Mouse (Mus musculus): ENCODE measurements around the gene Ago4. TPM values are rescaled to one million over a fixed set of nuclear protein-coding genes. Genes with fewer than 3 reads are reported as not detected.
"Not testable (repeated sequence)": the region's sequence is repeated elsewhere in the genome, so short reads cannot be mapped to it uniquely, and the experiment has no call there.

The Ago4 gene
- polyA plus RNA-seq, 1 experiment from 2014 or later, result 1.4 TPM

DNA sequence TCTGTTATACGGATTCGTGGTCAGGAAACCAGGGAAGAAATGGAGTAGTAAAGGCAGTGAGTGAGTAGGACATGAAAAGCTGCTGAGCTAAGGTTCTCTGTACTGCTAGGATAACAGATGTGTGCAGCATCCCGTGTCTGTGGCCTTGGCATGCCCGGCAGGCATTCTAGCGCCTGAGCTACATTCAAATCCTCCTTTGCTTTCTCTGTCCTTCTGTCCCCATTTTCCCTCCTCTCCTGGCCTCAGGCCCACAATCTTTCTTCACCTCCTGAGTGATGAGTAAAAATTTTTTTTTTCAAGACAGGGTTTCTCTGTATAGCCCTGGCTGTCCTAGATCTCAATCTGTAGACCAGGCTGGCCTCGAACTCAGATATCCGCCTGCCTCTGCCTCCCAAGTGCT lies 18.9 kb upstream of the Ago4 start:
- 71% methylated on average over 7 of the region's 7 CpGs for WGBS

DNA sequence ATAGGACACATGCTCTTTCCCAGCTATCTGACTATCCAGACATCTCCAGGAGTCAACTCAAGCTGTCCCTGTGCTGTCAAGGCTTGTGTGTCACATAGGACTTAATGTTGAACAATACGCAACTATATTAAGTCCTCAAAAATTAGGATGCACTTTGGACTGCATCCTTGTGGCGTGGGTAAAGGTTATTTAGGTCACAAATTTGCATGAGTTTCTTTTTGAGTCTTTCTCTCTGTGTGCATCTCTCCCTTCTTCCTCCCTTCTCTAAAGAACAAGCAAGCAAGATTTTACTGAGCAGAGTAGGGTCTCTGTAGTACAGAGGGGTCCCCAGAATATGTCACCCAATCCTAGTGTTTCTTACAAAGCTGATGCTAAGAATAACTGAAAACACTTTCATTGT lies 12.9 kb upstream of the Ago4 start:
- Histone ChIP-seq H3K4me1 (replicated peaks) (0 out of 2 replicates have a peak, but pooled peaks cover 7% of the 10 kb centered on the region), H3K36me3 (no peaks in the 10 kb centered on the region), H3K9ac (no peak overlapping the region), H3K4me3 (no peak overlapping the region), H3K9me3 (replicated peaks) (0 out of 2 replicates have a peak, but pooled peaks cover 3% of the 10 kb centered on the region), H3K27ac (ENCODE audit: poor library complexity, severe bottlenecking) (no peak overlapping the region), H3K4me2 (no peak overlapping the region), H3K27me3 (replicated peaks) (no peaks in the 10 kb centered on the region)
- ATAC-seq (ENCODE audit: insufficient number of reproducible peaks, low FRiP score), result no peak
- 79% methylated on average over 2 of the region's 2 CpGs for WGBS

More for the DNA sequence above, 18.9 kb upstream of the Ago4 start:
- no peak overlapping the region for H3K4me3 ChIP-seq
- peaks cover 7% of the 10 kb centered on the region for H3K4me1 ChIP-seq (replicated peaks)
- H3K36me3 ChIP-seq, result no peaks in the 10 kb centered on the region
- H3K4me2 ChIP-seq, result no peak overlapping the region
- ATAC-seq (ENCODE audit: insufficient number of reproducible peaks, low FRiP score), result no peak
- no peaks in the 10 kb centered on the region for H3K27me3 ChIP-seq (replicated peaks)
- H3K9me3 ChIP-seq (replicated peaks), result 0 out of 2 replicates have a peak, but pooled peaks cover 3% of the 10 kb centered on the region
- H3K27ac ChIP-seq (ENCODE audit: poor library complexity, severe bottlenecking), result no peak overlapping the region
- H3K9ac ChIP-seq, result no peak overlapping the region

DNA sequence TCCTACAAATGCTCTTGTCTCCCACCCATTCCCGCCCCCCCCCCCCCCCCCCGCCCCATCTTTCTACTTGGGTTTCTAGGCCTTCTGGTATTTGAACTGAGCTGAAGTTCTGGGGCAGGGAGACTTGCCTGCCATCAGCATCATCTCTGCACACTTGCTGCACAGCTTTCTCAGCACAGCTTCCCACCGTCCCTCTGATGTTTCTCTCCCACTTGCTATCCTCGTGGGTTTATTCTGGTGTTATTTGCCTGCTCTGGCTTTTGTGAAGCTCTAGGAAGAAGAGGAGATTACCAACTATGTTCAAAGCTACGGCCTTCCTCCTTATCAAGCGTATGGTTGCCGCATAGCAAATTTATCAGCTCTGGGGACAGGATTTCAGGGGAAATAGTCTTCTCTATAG lies 12.4 kb upstream of the Ago4 start:
- 0 out of 2 replicates have a peak, but pooled peaks cover 7% of the 10 kb centered on the region for H3K4me1 ChIP-seq (replicated peaks)
- no peak for ATAC-seq (ENCODE audit: insufficient number of reproducible peaks, low FRiP score)
- no peaks in the 10 kb centered on the region for H3K27me3 ChIP-seq (replicated peaks)
- H3K9ac ChIP-seq, result no peak overlapping the region
- H3K27ac ChIP-seq (ENCODE audit: poor library complexity, severe bottlenecking), result no peak overlapping the region
- 54% methylated on average over 6 of the region's 7 CpGs for WGBS
- 0 out of 2 replicates have a peak, but pooled peaks cover 3% of the 10 kb centered on the region for H3K9me3 ChIP-seq (replicated peaks)
- no peaks in the 10 kb centered on the region for H3K36me3 ChIP-seq
- H3K4me2 ChIP-seq, result no peak overlapping the region
- no peak overlapping the region for H3K4me3 ChIP-seq

DNA sequence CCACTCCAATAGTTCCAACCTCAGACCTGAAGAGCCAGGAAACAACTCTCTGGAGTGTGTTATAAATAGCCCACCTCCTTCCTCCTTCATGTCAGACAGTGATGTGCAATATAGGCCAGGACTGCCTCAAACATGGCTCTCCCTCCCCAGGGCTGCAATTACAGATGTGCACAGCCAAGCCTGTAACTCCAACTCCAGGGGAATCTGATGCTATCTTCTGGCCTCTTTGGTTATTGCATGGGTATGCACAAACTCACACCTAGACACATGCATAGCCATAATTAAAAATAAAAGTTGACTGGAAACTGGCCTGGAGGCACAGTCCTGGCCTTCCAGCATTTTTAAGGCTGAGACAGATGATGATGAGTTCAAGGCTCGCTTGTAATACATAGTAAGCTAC lies 11.7 kb upstream of the Ago4 start:
- H3K9me3 ChIP-seq (replicated peaks), result 0 out of 2 replicates have a peak, but pooled peaks cover 3% of the 10 kb centered on the region
- ATAC-seq (ENCODE audit: insufficient number of reproducible peaks, low FRiP score), result no peak
- H3K9ac ChIP-seq, result no peak overlapping the region
- WGBS, result 70% methylated on average over 1 of the region's 1 CpGs
- H3K4me3 ChIP-seq, result no peak overlapping the region
- 0 out of 2 replicates have a peak, but pooled peaks cover 7% of the 10 kb centered on the region for H3K4me1 ChIP-seq (replicated peaks)
- H3K27me3 ChIP-seq (replicated peaks), result no peaks in the 10 kb centered on the region
- H3K36me3 ChIP-seq, result no peaks in the 10 kb centered on the region
- no peak overlapping the region for H3K27ac ChIP-seq (ENCODE audit: poor library complexity, severe bottlenecking)
- H3K4me2 ChIP-seq, result no peak overlapping the region

DNA sequence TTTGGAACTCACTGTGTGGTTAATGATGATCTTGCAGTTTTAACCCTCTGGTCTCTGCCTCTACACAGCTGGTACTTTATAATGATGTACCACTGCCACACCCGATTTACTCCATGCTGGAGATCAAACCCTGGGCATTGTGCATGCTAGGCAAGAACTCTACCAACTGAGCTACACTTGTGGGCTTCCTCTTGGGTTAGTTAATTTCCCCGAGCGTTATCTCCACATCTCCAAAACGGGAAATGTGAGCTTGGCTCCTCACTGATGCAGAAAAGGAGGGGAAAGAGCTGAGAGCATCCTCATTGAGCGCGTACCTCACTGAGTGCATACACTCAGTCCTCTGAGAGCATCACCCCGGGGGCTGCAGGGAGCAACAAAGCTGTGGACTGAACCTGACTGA lies 9.6 kb upstream of the Ago4 start:
- Histone ChIP-seq H3K4me2 (no peak overlapping the region), H3K36me3 (no peaks in the 10 kb centered on the region), H3K9ac (no peak overlapping the region), H3K4me3 (no peak overlapping the region), H3K9me3 (replicated peaks) (no peaks in the 10 kb centered on the region), H3K4me1 (replicated peaks) (0 out of 2 replicates have a peak, but pooled peaks cover 7% of the 10 kb centered on the region), H3K27ac (ENCODE audit: poor library complexity, severe bottlenecking) (no peak overlapping the region), H3K27me3 (replicated peaks) (no peaks in the 10 kb centered on the region)
- 59% methylated on average over 7 of the region's 7 CpGs for WGBS
- no peak for ATAC-seq (ENCODE audit: insufficient number of reproducible peaks, low FRiP score)

DNA sequence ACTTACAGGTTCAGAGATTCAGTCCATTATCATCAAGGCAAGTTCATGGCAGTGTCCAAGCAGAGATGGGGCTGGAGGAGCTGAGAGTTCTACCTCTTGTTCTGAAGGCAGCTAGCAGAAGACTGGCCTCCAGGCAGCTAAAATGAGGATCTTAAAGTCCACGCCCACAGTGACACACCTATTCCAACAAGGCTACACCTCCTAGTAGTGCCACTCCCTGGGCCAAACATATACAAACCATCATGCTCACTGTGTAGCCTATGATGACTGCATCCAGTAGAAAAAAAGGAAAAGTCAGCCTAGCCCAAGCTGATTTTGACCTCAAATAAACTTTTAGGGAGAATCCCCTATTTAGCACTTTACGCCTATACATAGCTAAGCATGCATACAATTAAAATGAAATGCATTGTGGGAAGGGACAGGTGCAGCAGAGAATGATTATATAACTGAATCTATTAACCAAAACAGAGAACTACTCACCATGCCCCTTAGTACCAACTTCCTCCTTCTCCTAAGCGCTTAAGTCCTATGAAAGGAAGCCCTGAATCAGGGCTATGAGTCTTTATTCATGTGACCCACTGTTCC lies 7.3 kb upstream of the Ago4 start:
- no peak overlapping the region for H3K9ac ChIP-seq
- no peak overlapping the region for H3K27ac ChIP-seq (ENCODE audit: poor library complexity, severe bottlenecking)
- H3K4me3 ChIP-seq, result no peak overlapping the region
- no peak overlapping the region for H3K4me2 ChIP-seq
- 65% methylated on average over 3 of the region's 3 CpGs for WGBS
- no peaks in the 10 kb centered on the region for H3K36me3 ChIP-seq
- no peaks in the 10 kb centered on the region for H3K27me3 ChIP-seq (replicated peaks)
- no peaks in the 10 kb centered on the region for H3K9me3 ChIP-seq (replicated peaks)
- ATAC-seq (ENCODE audit: insufficient number of reproducible peaks, low FRiP score), result no peak
- 0 out of 2 replicates have a peak, but pooled peaks cover 7% of the 10 kb centered on the region for H3K4me1 ChIP-seq (replicated peaks)

DNA sequence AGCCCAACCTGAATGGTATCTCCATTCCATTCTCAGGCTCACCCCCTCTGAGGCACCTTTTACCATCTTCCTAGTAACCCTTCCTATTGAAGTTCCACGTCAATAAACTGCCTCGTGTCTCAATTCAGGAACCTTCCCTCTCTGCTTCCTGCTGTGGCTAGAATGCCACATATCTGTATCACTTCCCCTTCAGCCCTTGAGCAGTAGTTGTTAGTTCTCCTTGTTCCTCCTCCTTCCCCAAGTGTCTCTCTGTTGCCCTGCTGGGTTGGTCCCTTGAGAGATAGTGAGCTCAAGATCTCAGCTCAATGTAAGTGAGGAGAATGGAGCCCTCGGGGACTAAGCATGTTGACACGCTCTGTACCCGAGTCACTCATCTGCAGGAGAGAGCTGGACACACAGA lies 3.6 kb upstream of the Ago4 start:
- ATAC-seq (ENCODE audit: insufficient number of reproducible peaks, low FRiP score), result no peak
- H3K36me3 ChIP-seq, result no peaks in the 10 kb centered on the region
- no peak overlapping the region for H3K27ac ChIP-seq (ENCODE audit: poor library complexity, severe bottlenecking)
- peaks cover 5% of the 10 kb centered on the region for H3K4me1 ChIP-seq (replicated peaks)
- H3K9me3 ChIP-seq (replicated peaks), result no peaks in the 10 kb centered on the region
- H3K27me3 ChIP-seq (replicated peaks), result peaks cover 5% of the 10 kb centered on the region; the same call in 1 of the 2 replicates
- H3K4me2 ChIP-seq, result no peak overlapping the region
- H3K4me3 ChIP-seq, result no peak overlapping the region
- H3K9ac ChIP-seq, result no peak overlapping the region
- 61% methylated on average over 5 of the region's 5 CpGs for WGBS

DNA sequence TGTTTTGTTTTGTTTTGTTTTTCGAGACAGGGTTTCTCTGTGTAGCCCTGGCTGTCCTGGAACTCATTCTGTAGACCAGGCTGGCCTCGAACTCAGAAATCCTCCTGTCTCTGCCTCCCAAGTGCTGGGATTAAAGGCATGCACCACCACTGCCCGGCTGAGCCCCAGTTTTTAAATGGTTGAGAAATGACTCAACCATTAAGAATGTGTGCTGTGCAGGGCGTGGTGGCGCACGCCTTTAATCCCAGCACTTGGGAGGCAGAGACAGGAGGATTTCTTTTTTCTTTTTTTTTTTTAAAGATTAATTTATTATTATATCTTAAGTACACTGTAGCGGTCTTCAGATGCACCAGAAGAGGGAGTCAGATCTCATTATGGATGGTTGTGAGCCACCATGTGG lies 2.4 kb upstream of the Ago4 start:
- H3K27ac ChIP-seq (ENCODE audit: poor library complexity, severe bottlenecking); H3K4me2 ChIP-seq; H3K4me3 ChIP-seq; H3K4me1 ChIP-seq (replicated peaks); ATAC-seq (ENCODE audit: insufficient number of reproducible peaks, low FRiP score); H3K36me3 ChIP-seq; H3K27me3 ChIP-seq (replicated peaks); H3K9ac ChIP-seq; H3K9me3 ChIP-seq (replicated peaks): not testable (repeated sequence)
- 79% methylated on average over 7 of the region's 7 CpGs for WGBS

DNA sequence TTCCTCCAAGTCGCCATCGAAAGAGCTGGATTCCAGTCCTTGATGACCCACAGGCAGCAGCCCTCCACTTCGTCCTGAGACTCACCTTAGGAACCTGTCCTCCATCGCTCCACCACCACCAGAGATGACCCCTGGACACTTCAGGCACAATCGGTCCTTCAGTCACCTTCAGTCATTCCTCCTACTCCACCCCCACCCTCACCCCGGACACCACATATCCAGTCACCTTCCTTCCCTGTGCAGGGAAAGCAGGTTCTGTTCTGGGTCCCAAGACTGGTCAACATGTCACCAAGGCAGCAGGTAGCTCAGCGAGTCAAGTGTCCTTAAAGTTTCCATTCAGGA lies 428 bp upstream of the Ago4 start:
- no peaks in the 10 kb centered on the region for H3K36me3 ChIP-seq
- 11% methylated on average over 7 of the region's 7 CpGs for WGBS
- H3K4me2 ChIP-seq, result peak overlapping the region; percentile 95
- no peak; the same call in 1 of the 2 replicates for ATAC-seq (ENCODE audit: insufficient number of reproducible peaks, low FRiP score)
- H3K9ac ChIP-seq, result peak overlapping the region; percentile 85
- H3K4me1 ChIP-seq (replicated peaks), result peaks cover 5% of the 10 kb centered on the region
- H3K27me3 ChIP-seq (replicated peaks), result peaks cover 5% of the 10 kb centered on the region; the same call in 1 of the 2 replicates
- peak overlapping the region; percentile 81 for H3K4me3 ChIP-seq
- H3K9me3 ChIP-seq (replicated peaks), result no peaks in the 10 kb centered on the region
- H3K27ac ChIP-seq (ENCODE audit: poor library complexity, severe bottlenecking), result no peak overlapping the region

DNA sequence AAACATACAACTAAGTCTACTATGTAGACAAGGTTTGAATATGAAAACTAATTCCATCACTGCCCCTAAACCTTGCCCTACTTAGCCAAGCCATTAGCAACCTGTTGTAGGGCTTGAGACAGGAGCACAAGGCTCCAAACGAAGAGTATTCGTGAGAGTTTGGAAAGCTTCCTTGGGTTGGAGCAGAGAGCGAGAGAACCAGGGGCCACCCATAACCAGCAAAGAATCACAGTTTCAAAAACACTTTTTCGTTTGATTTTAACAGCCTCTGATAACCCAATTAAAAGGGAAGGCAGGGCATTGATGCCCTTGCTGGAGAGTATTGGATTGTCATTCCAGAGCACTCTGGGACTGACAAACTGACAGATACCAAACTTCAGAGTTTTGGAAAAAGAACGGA lies 980 bp downstream of the Ago4 start:
- no peak for ATAC-seq (ENCODE audit: insufficient number of reproducible peaks, low FRiP score)

DNA sequence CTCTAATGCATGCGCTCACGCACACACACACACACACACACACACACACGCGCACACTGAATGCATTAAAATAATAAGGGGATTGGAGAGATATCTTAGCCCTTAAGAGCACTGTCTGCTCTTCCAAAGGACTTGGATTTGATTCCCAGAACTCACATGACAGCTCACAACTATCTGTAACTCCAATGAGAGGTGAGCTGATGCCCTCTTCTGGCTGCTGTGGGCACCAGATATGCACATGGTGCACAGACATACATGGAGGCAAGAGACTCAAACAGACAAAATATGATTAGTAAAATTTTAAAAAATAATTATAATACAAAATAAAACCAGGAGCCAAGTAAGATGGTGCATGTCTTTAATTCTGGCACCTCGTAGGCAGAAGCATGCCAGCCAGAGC lies 6.4 kb downstream of the Ago4 start:
- H3K4me1 ChIP-seq (replicated peaks), result no peaks in the 10 kb centered on the region
- no peak overlapping the region for H3K9ac ChIP-seq
- no peaks in the 10 kb centered on the region for H3K9me3 ChIP-seq (replicated peaks)
- H3K4me3 ChIP-seq, result no peak overlapping the region
- H3K36me3 ChIP-seq, result no peaks in the 10 kb centered on the region
- H3K27ac ChIP-seq (ENCODE audit: poor library complexity, severe bottlenecking), result no peak overlapping the region
- WGBS, result 86% methylated on average over 5 of the region's 5 CpGs
- ATAC-seq (ENCODE audit: insufficient number of reproducible peaks, low FRiP score), result no peak
- no peaks in the 10 kb centered on the region for H3K27me3 ChIP-seq (replicated peaks)
- no peak overlapping the region for H3K4me2 ChIP-seq

More for the DNA sequence above, 980 bp downstream of the Ago4 start:
- H3K4me2 ChIP-seq, result peak overlapping the region; percentile 95
- peaks cover 5% of the 10 kb centered on the region; the same call in 1 of the 2 replicates for H3K27me3 ChIP-seq (replicated peaks)
- H3K4me3 ChIP-seq, result peak overlapping the region; percentile 81
- peaks cover 5% of the 10 kb centered on the region for H3K4me1 ChIP-seq (replicated peaks)
- no peak overlapping the region for H3K27ac ChIP-seq (ENCODE audit: poor library complexity, severe bottlenecking)
- no peaks in the 10 kb centered on the region for H3K9me3 ChIP-seq (replicated peaks)
- no peaks in the 10 kb centered on the region for H3K36me3 ChIP-seq
- 43% methylated on average over 5 of the region's 5 CpGs for WGBS
- peak overlapping the region; percentile 85 for H3K9ac ChIP-seq

DNA sequence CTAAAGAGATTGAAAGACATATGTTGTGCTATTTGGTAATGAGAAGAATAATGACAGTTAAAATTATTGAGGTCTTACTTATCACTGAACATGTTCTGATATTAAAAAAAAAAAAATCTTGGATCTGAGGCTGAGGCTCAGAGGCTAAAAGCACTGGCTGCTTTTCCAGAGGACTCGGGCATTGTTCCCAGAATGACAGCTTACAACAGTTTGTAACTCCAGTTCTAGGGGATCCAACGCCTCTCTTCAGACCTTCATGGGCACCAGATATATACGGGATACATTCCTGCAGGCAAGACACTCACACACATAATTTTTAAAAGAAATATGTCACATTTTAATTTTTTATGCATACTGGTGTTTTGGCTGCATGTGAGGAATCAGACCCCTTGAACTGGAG lies 7.1 kb downstream of the Ago4 start:
- H3K4me2 ChIP-seq, result no peak overlapping the region
- no peak for ATAC-seq (ENCODE audit: insufficient number of reproducible peaks, low FRiP score)
- no peaks in the 10 kb centered on the region for H3K4me1 ChIP-seq (replicated peaks)
- WGBS, result 81% methylated on average over 3 of the region's 3 CpGs
- H3K4me3 ChIP-seq, result no peak overlapping the region
- H3K9ac ChIP-seq, result no peak overlapping the region
- H3K27me3 ChIP-seq (replicated peaks), result no peaks in the 10 kb centered on the region
- no peaks in the 10 kb centered on the region for H3K9me3 ChIP-seq (replicated peaks)
- no peaks in the 10 kb centered on the region for H3K36me3 ChIP-seq
- no peak overlapping the region for H3K27ac ChIP-seq (ENCODE audit: poor library complexity, severe bottlenecking)
